Mouse (Mus musculus): ENCODE results near the gene Zfp143.

Gene Zfp143

DNA sequence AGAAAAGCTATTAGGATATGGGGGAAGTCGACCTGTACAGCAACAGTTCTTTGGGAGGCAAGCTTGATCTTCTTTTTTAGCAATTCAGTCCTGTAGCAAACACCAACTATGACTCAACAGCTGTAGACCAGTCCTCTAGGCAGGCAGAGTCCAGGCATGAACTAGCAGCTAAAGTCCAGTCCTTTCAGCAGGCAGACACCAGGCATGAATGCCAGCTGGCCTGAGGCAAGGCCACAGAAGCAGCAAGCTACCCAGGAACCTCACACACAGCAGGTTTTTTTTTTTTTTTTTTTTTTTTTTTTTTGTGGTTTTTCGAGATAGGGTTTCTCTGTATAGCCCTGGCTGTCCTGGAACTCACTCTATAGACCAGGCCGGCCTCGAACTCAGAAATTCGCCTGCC, 73.0 kb downstream of the Zfp143 start:
- in situ Hi-C loops (cut with MboI, MseI): loop anchor here (5.0 kb wide), 1 partner anchor 97 kb away; no protein-coding TSS in a partner anchor

DNA sequence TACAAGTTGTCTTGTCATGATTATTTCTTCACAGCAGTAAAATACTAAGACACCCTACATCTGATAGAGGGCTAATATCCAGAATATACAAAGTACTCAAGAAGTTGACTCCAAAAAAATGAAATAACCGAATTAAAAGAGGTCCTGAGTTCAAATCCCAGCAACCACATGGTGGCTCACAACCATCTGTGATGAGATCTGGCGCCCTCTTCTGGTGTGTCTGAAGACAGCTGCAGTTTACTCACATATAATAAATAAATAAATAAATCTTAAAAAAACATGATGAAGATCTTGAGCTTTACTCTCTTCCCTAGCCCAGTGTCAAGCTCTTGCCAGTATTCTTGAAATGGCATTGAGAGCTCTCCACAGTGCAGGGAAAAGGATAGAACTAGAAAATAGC, 77.5 kb downstream of the Zfp143 start:
- in situ Hi-C loops (cut with MboI, MseI): no loop called here

DNA sequence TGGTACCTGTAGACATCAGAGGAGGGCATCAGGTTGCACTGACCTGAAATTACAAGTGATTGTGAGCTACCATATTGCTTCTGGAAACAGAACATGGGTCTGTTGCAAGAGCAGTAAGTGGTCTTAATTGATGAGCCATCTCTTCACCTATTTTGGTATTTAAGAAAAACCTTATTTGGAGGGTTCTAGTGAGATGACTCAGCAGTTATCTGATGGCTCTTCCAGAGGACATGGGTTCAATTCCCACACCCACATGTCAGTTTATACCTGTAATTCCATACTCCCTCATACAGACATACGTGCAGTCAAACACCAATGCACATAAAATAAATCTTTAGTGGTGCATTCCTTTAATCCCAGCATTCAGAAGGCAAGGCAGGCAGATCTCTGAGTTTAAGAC, 82.8 kb downstream of the Zfp143 start:
- in situ Hi-C loops (cut with MboI, MseI): no loop called here
